Mouse (Mus musculus) myocyte (in vitro differentiated cells): ENCODE results near the gene Mllt11.

Experiments used
- CEBPB ChIP-seq: IDR thresholded peaks from 2 replicates; pipeline ENCODE4 v1.6.1; 2011; ENCODE audit warnings: mild to moderate bottlenecking, moderate library complexity; ENCODE audit not compliant: poor library complexity, insufficient read depth, severe bottlenecking
- E2F4 ChIP-seq: IDR thresholded peaks from one replicate; pipeline ENCODE4 v1.6.1; 2011; ENCODE audit warnings: mild to moderate bottlenecking, control low read depth, moderate library complexity; ENCODE audit not compliant: insufficient read depth
- MAX ChIP-seq: IDR thresholded peaks from one replicate; pipeline ENCODE4 v1.6.1; 2011; ENCODE audit warnings: low read depth, mild to moderate bottlenecking, control low read depth
- MYOD1 ChIP-seq, 3 experiments: IDR thresholded peaks; one replicate each; pipeline ENCODE4 v1.6.1; 2011; ENCODE audit warnings: control low read depth in 2 of 3, low read depth in 2 of 3, mild to moderate bottlenecking in 2 of 3, moderate library complexity in 1 of 3; ENCODE audit not compliant: insufficient read length in 2 of 3, control insufficient read depth in 1 of 3
- MYOG ChIP-seq, 3 experiments: IDR thresholded peaks; one replicate each; pipeline ENCODE4 v1.6.1; 2011; ENCODE audit warnings: control low read depth in 2 of 3, low read depth in 2 of 3, mild to moderate bottlenecking in 2 of 3; ENCODE audit not compliant: insufficient read length in 2 of 3, control insufficient read depth in 1 of 3, insufficient read depth in 1 of 3
- POLR2A ChIP-seq: IDR thresholded peaks from one replicate; pipeline ENCODE4 v1.6.1; 2011; ENCODE audit warnings: low read depth, mild to moderate bottlenecking, control low read depth, moderate library complexity; ENCODE audit not compliant: insufficient read length
- POLR2AphosphoS2 ChIP-seq: IDR thresholded peaks from one replicate; pipeline ENCODE4 v1.6.1; 2011; ENCODE audit warnings: low read depth, control low read depth; ENCODE audit not compliant: insufficient read length
- REST ChIP-seq: IDR thresholded peaks from one replicate; pipeline ENCODE4 v1.6.1; 2011; ENCODE audit warnings: mild to moderate bottlenecking, control low read depth, moderate library complexity; ENCODE audit not compliant: insufficient read depth, insufficient read length
- USF1 ChIP-seq: IDR thresholded peaks from one replicate; pipeline ENCODE4 v1.6.1; 2011; ENCODE audit warnings: low read depth, mild to moderate bottlenecking, control low read depth, moderate library complexity

- TF ChIP-seq CEBPB (no peak), POLR2A (no peak), MYOD1 (IDR thresholded peaks at IDR 0.05; ENCODE audit: control insufficient read depth in 1 of 3, insufficient read length in 2 of 3, low read depth in 2 of 3) (no peak), MYOG (IDR thresholded peaks at IDR 0.05; ENCODE audit: control insufficient read depth in 1 of 3, insufficient read depth in 1 of 3, insufficient read length in 2 of 3, low read depth in 2 of 3) (no peak), REST (no peak), MAX (no peak), E2F4 (no peak), POLR2AphosphoS2 (no peak), USF1 (no peak)
Measured at GRCm38 (mm10) chr3:95243086-95243485, 11.1 kb upstream of the Mllt11 start.
